Mouse (Mus musculus): ENCODE data around the gene Colgalt2.

Gene Colgalt2

GRCm38 (mm10) chr1:152536416-152537018 is 136.9 kb downstream of the Colgalt2 start:
- peak; percentile 91 for DNase-seq (ENCODE audit: low spot score)

DNA sequence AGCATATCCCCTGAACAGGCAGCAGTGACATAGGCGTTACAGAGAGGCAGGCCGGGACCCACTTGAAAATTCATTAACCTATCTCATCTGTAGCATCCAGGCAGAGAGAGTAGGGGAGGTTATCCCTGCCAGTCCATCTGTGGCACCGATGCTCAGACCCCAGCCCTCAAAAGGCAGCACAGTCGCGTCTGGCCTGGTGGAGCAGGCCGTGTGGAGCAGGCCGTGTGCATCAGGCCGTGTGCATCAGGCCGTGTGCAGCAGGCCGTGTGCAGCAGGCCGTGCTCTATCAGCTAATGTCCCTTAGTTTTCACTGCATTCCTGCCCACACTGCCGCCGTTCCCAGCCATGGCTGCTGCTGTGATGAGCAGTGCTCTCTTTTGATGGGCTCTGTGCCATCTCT is 137.6 kb downstream of the Colgalt2 start:
- no peak for DNase-seq (ENCODE audit: low spot score)

GRCm38 (mm10) chr1:152538817-152539216 is 139.2 kb downstream of the Colgalt2 start:
- no peak for DNase-seq (ENCODE audit: low spot score)

- DNase-seq (ENCODE audit: low spot score), result no peak
Observed at GRCm38 (mm10) chr1:152540304-152540887, 140.8 kb downstream of the Colgalt2 start.

DNA sequence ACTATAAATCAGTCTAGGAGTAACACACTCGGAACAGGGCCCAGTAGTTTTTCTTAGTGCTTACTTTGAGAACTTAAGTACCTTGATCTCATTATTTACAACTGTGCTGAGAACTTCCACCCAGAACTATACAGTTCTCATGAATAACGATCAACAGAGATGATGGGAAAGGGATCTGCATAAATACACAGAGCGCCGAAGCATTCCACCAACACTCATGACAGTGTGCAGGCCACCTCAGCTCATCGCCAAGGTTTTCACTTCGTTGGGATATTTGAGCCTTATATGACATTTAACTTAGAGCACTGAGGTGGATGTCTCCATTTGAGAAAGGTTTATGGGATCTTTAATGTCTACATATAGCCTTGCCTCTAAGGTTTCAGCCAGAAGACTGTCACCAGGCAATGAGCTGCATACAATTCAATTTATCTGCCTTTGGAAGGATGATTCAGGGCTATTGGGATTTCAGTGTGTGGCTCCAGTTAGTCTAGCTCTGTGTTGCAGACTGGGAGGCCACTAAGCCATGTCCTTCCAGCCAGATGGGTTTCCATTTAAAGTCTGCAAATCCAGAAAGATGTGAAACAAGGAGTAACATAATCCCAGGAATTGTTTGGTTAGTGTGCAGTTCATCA is 143.2 kb downstream of the Colgalt2 start:
- DNase-seq (ENCODE audit: low spot score), result no peak

GRCm38 (mm10) chr1:152543449-152544159 is 144.0 kb downstream of the Colgalt2 start:
- no peak for DNase-seq (ENCODE audit: low spot score)

DNA sequence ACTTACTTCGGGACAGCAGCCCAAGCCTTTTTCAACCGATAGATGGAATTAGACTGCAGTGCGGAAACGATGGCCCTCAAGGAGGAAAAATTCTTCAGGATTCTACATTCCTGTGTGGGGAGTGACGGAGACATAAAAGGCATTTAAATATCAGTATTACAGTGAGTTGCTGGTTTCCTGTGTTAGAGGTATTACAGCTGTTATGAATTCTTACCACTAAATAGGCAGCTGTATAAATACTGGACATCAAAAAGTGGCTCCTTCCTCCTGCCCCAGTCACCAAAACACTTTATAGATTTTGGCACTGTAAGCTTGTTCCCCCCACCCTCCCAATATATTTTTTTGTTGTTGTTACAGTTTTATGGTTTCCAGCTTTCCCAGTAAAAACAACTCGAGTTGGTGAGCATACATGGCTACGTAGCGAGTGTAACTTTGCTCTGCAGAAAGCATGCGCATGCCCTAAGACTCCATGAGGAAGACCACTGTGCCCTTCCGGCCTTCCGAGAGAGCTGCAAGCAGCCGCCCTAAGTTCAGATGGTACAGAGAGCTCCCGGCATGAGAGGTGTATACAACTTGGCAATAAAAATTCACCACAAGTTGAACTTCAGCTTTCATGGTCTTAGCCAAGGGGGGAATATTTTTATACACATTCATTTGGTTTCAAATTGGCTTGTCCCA is 149.6 kb downstream of the Colgalt2 start:
- no peak for DNase-seq (ENCODE audit: low spot score)

DNA sequence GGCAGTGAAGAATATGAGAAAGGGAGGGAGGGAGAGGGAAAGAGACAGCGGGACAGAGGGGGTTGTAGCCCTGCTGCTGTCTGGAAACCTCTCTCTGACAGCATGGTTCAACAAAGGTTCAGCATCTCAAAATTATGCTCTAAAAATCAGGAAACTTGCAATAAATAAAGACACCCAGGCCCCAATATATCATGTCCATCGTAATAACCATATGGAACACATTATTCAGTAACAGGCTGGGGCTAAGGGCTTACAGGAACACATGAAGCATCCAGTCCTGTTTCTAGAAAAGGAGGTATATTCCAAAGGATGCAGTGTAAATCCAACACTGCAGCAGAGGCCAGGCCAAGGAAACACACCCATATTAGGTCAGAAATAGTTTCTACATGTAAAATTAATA is 150.9 kb downstream of the Colgalt2 start:
- no peak for DNase-seq (ENCODE audit: low spot score)

DNA sequence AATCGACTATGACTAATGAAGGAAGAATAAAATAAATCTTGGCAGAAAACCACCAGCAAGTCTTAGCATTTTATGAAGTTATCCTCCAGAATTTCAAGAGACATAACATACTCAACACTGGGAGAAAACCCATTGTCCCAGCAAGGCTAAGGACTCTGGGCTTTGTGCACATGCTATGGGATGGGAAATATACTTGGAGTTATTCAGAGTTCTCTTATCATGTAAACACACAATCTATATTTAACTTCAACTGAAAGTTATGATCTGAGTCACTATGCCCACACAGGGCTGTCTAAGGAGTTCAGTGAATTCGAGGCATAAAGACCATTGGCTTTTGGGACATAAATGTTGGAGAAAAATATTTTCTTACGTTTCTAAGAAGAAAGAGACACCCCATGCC is 151.3 kb downstream of the Colgalt2 start:
- DNase-seq (ENCODE audit: low spot score), result no peak

DNA sequence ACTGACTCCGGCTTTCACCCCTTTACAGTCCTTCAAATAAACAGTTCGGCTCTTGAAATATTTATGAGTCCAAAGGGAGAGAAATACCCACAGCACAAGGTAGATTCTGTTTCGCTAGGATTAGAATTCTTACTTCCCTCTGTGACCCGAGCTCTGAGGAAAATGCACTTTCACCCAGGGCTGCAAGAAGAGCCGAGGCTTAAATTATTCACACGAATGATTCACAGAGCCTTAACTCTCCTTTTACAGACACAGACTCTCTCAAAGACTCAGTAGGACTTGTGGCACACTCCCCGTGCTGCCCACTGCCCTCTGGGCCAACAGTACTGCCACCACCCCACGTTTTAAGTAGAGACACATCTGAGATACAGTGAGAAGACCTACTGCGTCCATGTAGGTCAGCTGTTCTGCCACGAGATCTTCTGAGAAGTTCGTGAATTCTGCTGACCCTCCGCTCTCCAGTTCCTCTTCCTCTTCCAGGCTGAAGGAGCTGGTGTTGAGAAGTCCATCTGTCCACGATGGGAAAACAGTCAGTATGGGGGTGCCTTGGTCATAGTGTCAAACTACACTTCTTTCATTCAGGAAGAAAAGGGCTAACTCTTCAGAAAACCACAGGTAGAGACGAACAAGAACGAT is 154.4 kb downstream of the Colgalt2 start:
- DNase-seq (ENCODE audit: low spot score), result no peak

DNA sequence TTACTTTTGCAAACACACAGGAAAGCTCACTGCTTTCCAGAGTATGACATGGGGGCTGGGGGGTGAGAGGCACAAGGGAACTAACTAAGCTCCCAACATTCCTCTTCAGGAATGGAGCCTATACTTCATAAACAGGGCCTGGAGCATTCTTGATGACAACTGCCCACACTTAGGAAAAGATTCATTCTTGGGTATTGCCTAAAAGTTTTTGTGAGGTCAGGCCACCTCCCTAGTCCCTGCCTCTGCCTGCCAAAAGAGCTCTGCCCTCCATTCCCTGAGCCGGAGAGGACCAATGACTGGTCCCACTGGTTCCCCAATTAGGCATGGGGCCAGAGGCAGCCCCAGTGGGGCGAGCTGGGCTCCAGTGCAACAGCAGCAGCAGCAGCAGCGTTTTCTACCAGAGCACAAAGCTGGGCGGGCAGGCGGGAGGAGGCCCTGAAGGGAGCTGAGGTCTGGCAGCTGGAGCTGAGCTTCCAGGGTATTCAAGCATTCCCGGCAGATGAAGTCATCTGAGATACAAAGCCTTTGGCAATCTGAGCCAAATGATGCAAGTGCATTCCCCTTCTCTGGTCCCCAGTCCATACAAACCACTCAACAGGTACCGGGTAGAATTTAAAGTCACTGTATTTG is 156.4 kb downstream of the Colgalt2 start:
- DNase-seq (ENCODE audit: low spot score), result peak; percentile 83

- peak; percentile 77 for DNase-seq (ENCODE audit: low spot score)
Observed at GRCm38 (mm10) chr1:152556576-152557281, 157.1 kb downstream of the Colgalt2 start.

Data from MN1 (cell line).